10 mouse cellular contexts compared by ENCODE assay signal in genomic region chr2:25506964-25507363, GRCm38 (mm10). TPM values are rescaled to one million over a fixed set of nuclear protein-coding genes. Genes with fewer than 3 reads are reported as not detected.
DNase-seq lines count a peak whose midpoint lies in the region; ATAC-seq lines count a peak whose summit lies in the region.
"Had no signal": no experiment of that assay in that cellular context is flagged by ENCODE, and none has a peak within 500 bp of the region (broad histone marks: within the 10 kb centered on the region; RNA-seq: fewer than 3 reads in every experiment).

No protein-coding gene starts in this region.

- H3K9ac ChIP-seq in forebrain, embryonic 13.5 days = 0 out of 2 replicates have a peak overlapping the region, but pooled peaks have one; percentile 8
- H3K9ac ChIP-seq in forebrain, embryonic 12.5 days = no peak overlapping the region
- H3K9ac ChIP-seq: liver, embryonic 15.5 days had no signal

- ATAC-seq in forebrain, embryonic 13.5 days = no peak; the same call in 1 of the 2 replicates
- no peak for ATAC-seq in forebrain, embryonic 12.5 days (ENCODE audit: low FRiP score)
- peak; percentile 73 to 74 for ATAC-seq in hematopoietic stem cell, adult 5-6 weeks (replicated peaks in 1 of 2; ENCODE audit: insufficient read depth in 1 of 2, low FRiP score in 2 of 2, low TSS enrichment in 1 of 2, low read depth in 1 of 2, poor library complexity in 2 of 2, severe bottlenecking in 2 of 2)
- ATAC-seq: Patski had no signal

- whole genome bisulfite sequencing in forebrain, embryonic 13.5 days = 38% methylated on average over 5 of the region's 5 CpGs
- WGBS in forebrain, embryonic 12.5 days = 34% methylated on average over 5 of the region's 5 CpGs

- DNase-seq in CD4-positive helper T cell, adult 2 months (ENCODE audit: low read depth, low spot score) = peak; percentile 47
- DNase-seq in lung, postnatal 4 days = peak; percentile 41 to 63
- DNase-seq in layer of hippocampus, postnatal 36 days = no peak
- DNase-seq in layer of hippocampus, postnatal 10 days (ENCODE audit: low spot score in 2 of 2) = no peak
- no peak for DNase-seq in gastrocnemius, postnatal 10 days

- no peak overlapping the region for H3K27ac ChIP-seq in forebrain, embryonic 13.5 days
- H3K27ac ChIP-seq in forebrain, embryonic 12.5 days = no peak overlapping the region
- H3K27ac ChIP-seq: liver, embryonic 15.5 days had no signal

- no peaks in the 10 kb centered on the region for H3K27me3 ChIP-seq in forebrain, embryonic 13.5 days
- no peaks in the 10 kb centered on the region for H3K27me3 ChIP-seq in forebrain, embryonic 12.5 days
- H3K27me3 ChIP-seq: liver, embryonic 15.5 days; Patski had no signal

- peaks cover 42% of the 10 kb centered on the region for H3K36me3 ChIP-seq in forebrain, embryonic 13.5 days (ENCODE audit: poor library complexity, severe bottlenecking)
- peaks cover 35% of the 10 kb centered on the region for H3K36me3 ChIP-seq in forebrain, embryonic 12.5 days (replicated peaks)

- H3K4me2 ChIP-seq in forebrain, embryonic 13.5 days = no peak overlapping the region
- H3K4me2 ChIP-seq in forebrain, embryonic 12.5 days = no peak overlapping the region
- H3K4me2 ChIP-seq: liver, embryonic 15.5 days had no signal

- peaks cover 6% of the 10 kb centered on the region for H3K4me1 ChIP-seq in forebrain, embryonic 13.5 days
- H3K4me1 ChIP-seq in forebrain, embryonic 12.5 days = peaks cover 3% of the 10 kb centered on the region

- H3K9me3 ChIP-seq in forebrain, embryonic 13.5 days (replicated peaks) = no peaks in the 10 kb centered on the region
- H3K9me3 ChIP-seq in forebrain, embryonic 12.5 days = no peaks in the 10 kb centered on the region
- H3K9me3 ChIP-seq: liver, embryonic 15.5 days had no signal

- no peak overlapping the region for H3K4me3 ChIP-seq in forebrain, embryonic 13.5 days
- no peak overlapping the region for H3K4me3 ChIP-seq in forebrain, embryonic 12.5 days (replicated peaks)
- H3K4me3 ChIP-seq: liver, embryonic 15.5 days had no signal

RNA-seq across cellular contexts. Expression of gene C8g, which starts 5.4 kb away (rescaled TPM):
- 4.2 and 5.2 TPM in 2 replicates for polyA plus RNA-seq in forebrain, embryonic 13.5 days (2015; fragmentation: Nextera tagmentation; extraction: Ambion mirVana)
- polyA plus RNA-seq in forebrain, embryonic 12.5 days (2016; fragmentation: Nextera tagmentation; extraction: Ambion mirVana) = 4.7 and 5.4 TPM in 2 replicates
- total RNA-seq in hematopoietic stem cell, adult 5-6 weeks (2017) = 0.35 and 2.0 TPM in 2 replicates
- total RNA-seq in layer of hippocampus, postnatal 36 days (2021) = 1 to 10 TPM in 1 of 2 experiments, under 1 TPM in 1; 0.88 to 1.5 TPM
- total RNA-seq in layer of hippocampus, postnatal 10 days (2021) = 1 to 10 TPM; 1.5 to 1.9 TPM
- total RNA-seq in gastrocnemius, postnatal 10 days (2021) = 1 to 10 TPM; 1.4 to 2.0 TPM

RNA-seq across cellular contexts. Expression of gene Fbxw5, which starts 6.4 kb away (rescaled TPM):
- polyA plus RNA-seq in forebrain, embryonic 13.5 days (2015; fragmentation: Nextera tagmentation; extraction: Ambion mirVana) = 97.9 and 103 TPM in 2 replicates
- polyA plus RNA-seq in forebrain, embryonic 12.5 days (2016; fragmentation: Nextera tagmentation; extraction: Ambion mirVana) = 102 and 110 TPM in 2 replicates
- total RNA-seq in hematopoietic stem cell, adult 5-6 weeks (2017) = 20.6 and 25.1 TPM in 2 replicates
- 100 to 1,000 TPM; 115 to 116 TPM for total RNA-seq in layer of hippocampus, postnatal 36 days (2021)
- total RNA-seq in layer of hippocampus, postnatal 10 days (2021) = 100 to 1,000 TPM; 132 to 140 TPM
- total RNA-seq in gastrocnemius, postnatal 10 days (2021) = 10 to 100 TPM; 65.5 to 66.7 TPM

RNA-seq across cellular contexts. Expression of gene Lcn12, which starts 13.3 kb away (rescaled TPM):
- polyA plus RNA-seq in forebrain, embryonic 13.5 days (2015; fragmentation: Nextera tagmentation; extraction: Ambion mirVana) = not detected in 2 replicates
- not detected in 2 replicates for polyA plus RNA-seq in forebrain, embryonic 12.5 days (2016; fragmentation: Nextera tagmentation; extraction: Ambion mirVana)
- not detected in 2 replicates for total RNA-seq in hematopoietic stem cell, adult 5-6 weeks (2017)
- not detected for total RNA-seq in layer of hippocampus, postnatal 36 days (2021)
- total RNA-seq in layer of hippocampus, postnatal 10 days (2021) = not detected
- not detected for total RNA-seq in gastrocnemius, postnatal 10 days (2021)
- polyA plus RNA-seq: liver, embryonic 15.5 days; Patski had no signal

RNA-seq across cellular contexts. Expression of gene Ptgds, which starts 37.1 kb away (rescaled TPM):
- 7.6 and 9.7 TPM in 2 replicates for polyA plus RNA-seq in forebrain, embryonic 13.5 days (2015; fragmentation: Nextera tagmentation; extraction: Ambion mirVana)
- polyA plus RNA-seq in forebrain, embryonic 12.5 days (2016; fragmentation: Nextera tagmentation; extraction: Ambion mirVana) = 0.69 and 1.3 TPM in 2 replicates
- 3.4 and 3.5 TPM in 2 replicates for total RNA-seq in hematopoietic stem cell, adult 5-6 weeks (2017)
- total RNA-seq in layer of hippocampus, postnatal 36 days (2021) = 100 to 1,000 TPM; 435 to 800 TPM
- 100 to 1,000 TPM; 257 to 743 TPM for total RNA-seq in layer of hippocampus, postnatal 10 days (2021)
- 1 to 10 TPM; 1.7 to 9.6 TPM for total RNA-seq in gastrocnemius, postnatal 10 days (2021)

RNA-seq across cellular contexts. Expression of gene Traf2, which starts 39.8 kb away (rescaled TPM):
- polyA plus RNA-seq in forebrain, embryonic 13.5 days (2015; fragmentation: Nextera tagmentation; extraction: Ambion mirVana) = 30.9 and 33.3 TPM in 2 replicates
- polyA plus RNA-seq in forebrain, embryonic 12.5 days (2016; fragmentation: Nextera tagmentation; extraction: Ambion mirVana) = 33.8 and 36.8 TPM in 2 replicates
- total RNA-seq in hematopoietic stem cell, adult 5-6 weeks (2017) = 18.0 and 20.2 TPM in 2 replicates
- 10 to 100 TPM; 11.9 to 12.6 TPM for total RNA-seq in layer of hippocampus, postnatal 36 days (2021)
- total RNA-seq in layer of hippocampus, postnatal 10 days (2021) = 10 to 100 TPM in 1 of 2 experiments, 1 to 10 TPM in 1; 9.0 to 10.5 TPM
- 10 to 100 TPM; 13.3 to 16.4 TPM for total RNA-seq in gastrocnemius, postnatal 10 days (2021)

Comparison
In these comparisons a context has a peak if more than half of its experiments do, and no peak if none do; other contexts are left out.
1. ATAC-seq: peak in hematopoietic stem cell, adult 5-6 weeks (2 of 2); none in forebrain, embryonic 13.5 days (single experiment) and forebrain, embryonic 12.5 days (single experiment).
2. DNase-seq: peak in CD4-positive helper T cell, adult 2 months (single experiment) and lung, postnatal 4 days (2 of 2); none in layer of hippocampus, postnatal 36 days (0 of 2), layer of hippocampus, postnatal 10 days (0 of 2) and gastrocnemius, postnatal 10 days (single experiment).